Mouse (Mus musculus): ENCODE measurements around the gene Zfp341. TPM values are rescaled to one million over a fixed set of nuclear protein-coding genes. Genes with fewer than 3 reads are reported as not detected.

Gene Zfp341
- polyA plus RNA-seq, 1 experiment from 2014 or later: 1.1 TPM

DNA sequence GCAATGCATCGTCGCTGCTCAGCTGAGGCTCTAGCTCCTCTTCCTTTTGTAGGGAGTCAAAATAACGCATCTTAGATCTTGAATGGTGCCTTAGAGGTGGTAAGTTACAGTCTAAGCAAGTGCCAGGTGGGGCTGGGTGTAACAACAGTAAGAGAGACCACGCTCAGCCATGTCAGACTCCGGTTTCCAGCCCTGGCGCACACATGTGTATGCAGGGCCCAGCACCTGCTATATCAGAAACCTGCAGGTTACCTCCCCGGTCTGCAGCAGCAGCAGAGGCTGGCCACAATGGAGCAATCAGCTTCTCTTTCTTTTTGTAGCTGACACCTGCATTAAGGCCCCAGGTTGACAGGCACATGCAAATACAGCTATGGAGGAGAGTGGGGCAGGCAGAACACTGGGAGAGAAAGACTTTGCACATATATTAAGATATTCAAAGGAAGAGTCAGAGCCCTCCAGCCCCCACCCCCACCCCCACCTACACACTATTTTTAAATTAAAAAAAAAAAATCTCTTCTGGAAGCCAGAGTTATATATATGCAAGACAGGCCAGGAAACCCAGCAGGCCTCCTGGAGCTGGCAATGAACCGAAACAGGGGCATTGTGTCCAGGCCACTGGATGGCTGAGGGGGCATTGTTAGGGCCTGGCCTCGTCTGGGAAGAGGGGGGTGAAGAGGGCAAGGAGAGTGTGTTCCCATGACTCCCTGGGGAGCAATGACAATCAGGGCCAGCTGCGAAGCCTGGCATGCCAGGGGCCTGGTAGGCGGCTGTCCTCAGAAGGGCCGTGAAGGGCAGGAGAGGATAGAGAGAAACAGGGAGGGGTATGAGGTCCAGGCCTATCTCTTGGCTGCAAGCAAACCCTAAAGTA lies 36.0 kb upstream of the Zfp341 start:
- 52% methylated on average over 12 of the region's 12 CpGs for WGBS
- no peak for ATAC-seq (ENCODE audit: insufficient number of reproducible peaks, insufficient read depth, low FRiP score, low read depth)

DNA sequence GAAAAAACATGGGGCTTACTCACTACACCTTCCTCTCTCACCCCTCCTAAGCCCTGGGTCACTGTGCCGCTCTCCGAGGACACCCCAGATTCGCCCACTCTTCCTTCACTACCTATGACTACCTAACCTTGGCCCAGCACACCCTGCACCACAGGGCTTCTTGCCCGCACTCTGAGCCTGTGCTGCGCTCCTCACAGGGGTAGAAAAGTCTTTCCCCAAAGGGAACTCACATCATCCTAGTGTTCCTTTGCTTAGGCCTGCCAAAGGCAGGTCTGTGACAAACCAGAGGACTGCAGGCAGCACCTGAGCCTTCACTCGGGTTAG lies 35.4 kb upstream of the Zfp341 start:
- Histone ChIP-seq H3K9me3 (ENCODE audit: control insufficient read depth, low read length) (0 out of 2 replicates have a peak, but pooled peaks cover 3% of the 10 kb centered on the region), H3K36me3 (ENCODE audit: control insufficient read depth, insufficient read depth, low read length) (no peaks in the 10 kb centered on the region), H3K27ac (replicated peaks in 1 of 2; ENCODE audit: control insufficient read depth in 1 of 2, insufficient read depth in 1 of 2, low read depth in 2 of 2, low read length in 2 of 2) (no peak overlapping the region; a peak in 1 of 4 replicates), H3K4me3 (ENCODE audit: control insufficient read depth in 1 of 2, insufficient read depth in 1 of 2, low read depth in 1 of 2, low read length in 2 of 2) (no peak overlapping the region), H3K4me1 (ENCODE audit: control insufficient read depth in 2 of 2, insufficient read depth in 2 of 2, low read length in 2 of 2) (peaks cover 8 to 9% of the 10 kb centered on the region in 2 experiments; a peak in 3 of 4 replicates), H3K27me3 (ENCODE audit: control insufficient read depth, insufficient read depth, low read length) (no peaks in the 10 kb centered on the region), H3K9ac (ENCODE audit: low read length) (no peak overlapping the region; the same call in 1 of the 2 replicates), H3K4me2 (ENCODE audit: low read length) (no peak overlapping the region)
- ATAC-seq (ENCODE audit: insufficient number of reproducible peaks, insufficient read depth, low FRiP score, low read depth): no peak
- 89% methylated on average over 6 of the region's 6 CpGs for WGBS

More for the DNA sequence above, 36.0 kb upstream of the Zfp341 start:
- Histone ChIP-seq H3K36me3 (ENCODE audit: control insufficient read depth, insufficient read depth, low read length) (no peaks in the 10 kb centered on the region), H3K9me3 (ENCODE audit: control insufficient read depth, low read length) (0 out of 2 replicates have a peak, but pooled peaks cover 3% of the 10 kb centered on the region), H3K4me3 (ENCODE audit: control insufficient read depth in 1 of 2, insufficient read depth in 1 of 2, low read depth in 1 of 2, low read length in 2 of 2) (no peak overlapping the region), H3K27ac (replicated peaks in 1 of 2; ENCODE audit: control insufficient read depth in 1 of 2, insufficient read depth in 1 of 2, low read depth in 2 of 2, low read length in 2 of 2) (no peak overlapping the region; a peak in 1 of 4 replicates), H3K27me3 (ENCODE audit: control insufficient read depth, insufficient read depth, low read length) (no peaks in the 10 kb centered on the region), H3K4me2 (ENCODE audit: low read length) (no peak overlapping the region), H3K9ac (ENCODE audit: low read length) (peak overlapping the region; percentile 21; the same call in 1 of the 2 replicates), H3K4me1 (ENCODE audit: control insufficient read depth in 2 of 2, insufficient read depth in 2 of 2, low read length in 2 of 2) (peaks cover 8 to 9% of the 10 kb centered on the region in 2 experiments; a peak in 3 of 4 replicates)

DNA sequence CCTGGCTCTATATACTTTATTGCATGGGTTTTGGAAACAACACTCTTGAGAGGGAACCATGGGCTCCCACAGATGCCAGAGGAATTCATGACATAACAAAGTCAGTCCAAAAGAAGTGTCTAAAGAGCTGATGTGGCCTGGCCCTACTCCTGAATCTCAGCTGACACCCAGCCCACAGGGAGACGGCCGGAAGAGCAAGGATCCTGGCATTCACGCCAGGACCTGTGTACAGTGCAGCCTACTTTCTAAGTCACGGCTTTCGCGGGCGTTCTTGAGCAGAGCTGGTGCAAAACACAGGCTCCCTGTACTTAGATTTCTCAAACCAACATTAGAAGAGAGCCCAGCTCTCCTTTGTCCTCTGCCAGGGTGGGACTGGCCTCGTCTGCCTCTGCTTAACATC lies 32.5 kb upstream of the Zfp341 start:
- Histone ChIP-seq H3K4me3 (ENCODE audit: control insufficient read depth in 1 of 2, insufficient read depth in 1 of 2, low read depth in 1 of 2, low read length in 2 of 2) (no peak overlapping the region), H3K4me1 (ENCODE audit: control insufficient read depth in 2 of 2, insufficient read depth in 2 of 2, low read length in 2 of 2) (peaks cover 17 to 22% of the 10 kb centered on the region in 2 experiments), H3K27me3 (ENCODE audit: control insufficient read depth, insufficient read depth, low read length) (no peaks in the 10 kb centered on the region), H3K9ac (ENCODE audit: low read length) (no peak overlapping the region), H3K27ac (replicated peaks in 1 of 2; ENCODE audit: control insufficient read depth in 1 of 2, insufficient read depth in 1 of 2, low read depth in 2 of 2, low read length in 2 of 2) (peak overlapping the region in 1 of 2 experiments; percentile 39; a peak in 1 of 4 replicates), H3K36me3 (ENCODE audit: control insufficient read depth, insufficient read depth, low read length) (no peaks in the 10 kb centered on the region), H3K4me2 (ENCODE audit: low read length) (no peak overlapping the region), H3K9me3 (ENCODE audit: control insufficient read depth, low read length) (0 out of 2 replicates have a peak, but pooled peaks cover 3% of the 10 kb centered on the region)
- ATAC-seq (ENCODE audit: insufficient number of reproducible peaks, insufficient read depth, low FRiP score, low read depth): no peak
- 52% methylated on average over 8 of the region's 8 CpGs for WGBS

DNA sequence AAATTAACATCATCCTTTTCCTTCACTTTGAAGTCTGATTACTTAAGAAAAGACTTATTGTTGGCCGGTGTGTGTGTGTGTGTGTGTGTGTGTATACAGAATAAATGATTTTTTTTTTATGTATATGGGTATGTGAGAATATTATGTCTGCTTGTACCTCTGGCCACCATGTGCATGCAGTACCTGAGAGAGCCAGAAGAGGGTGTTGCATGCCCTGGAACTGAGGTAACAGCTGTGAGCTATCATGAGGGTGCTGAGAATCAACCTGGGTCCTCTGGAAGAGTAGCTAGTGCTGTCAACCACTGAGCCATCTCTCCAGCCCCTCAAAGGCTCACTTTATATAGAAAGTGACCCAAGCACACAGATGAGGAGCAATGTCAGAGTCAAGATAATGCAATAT lies 31.7 kb upstream of the Zfp341 start:
- ATAC-seq (ENCODE audit: insufficient number of reproducible peaks, insufficient read depth, low FRiP score, low read depth): no peak
- Histone ChIP-seq H3K9me3 (ENCODE audit: control insufficient read depth, low read length) (0 out of 2 replicates have a peak, but pooled peaks cover 3% of the 10 kb centered on the region), H3K27me3 (ENCODE audit: control insufficient read depth, insufficient read depth, low read length) (no peaks in the 10 kb centered on the region), H3K4me2 (ENCODE audit: low read length) (no peak overlapping the region), H3K27ac (replicated peaks in 1 of 2; ENCODE audit: control insufficient read depth in 1 of 2, insufficient read depth in 1 of 2, low read depth in 2 of 2, low read length in 2 of 2) (no peak overlapping the region), H3K4me3 (ENCODE audit: control insufficient read depth in 1 of 2, insufficient read depth in 1 of 2, low read depth in 1 of 2, low read length in 2 of 2) (no peak overlapping the region), H3K4me1 (ENCODE audit: control insufficient read depth in 2 of 2, insufficient read depth in 2 of 2, low read length in 2 of 2) (peaks cover 17 to 22% of the 10 kb centered on the region in 2 experiments), H3K9ac (ENCODE audit: low read length) (no peak overlapping the region), H3K36me3 (ENCODE audit: control insufficient read depth, insufficient read depth, low read length) (no peaks in the 10 kb centered on the region)
- 96% methylated on average over 1 of the region's 1 CpGs for WGBS

DNA sequence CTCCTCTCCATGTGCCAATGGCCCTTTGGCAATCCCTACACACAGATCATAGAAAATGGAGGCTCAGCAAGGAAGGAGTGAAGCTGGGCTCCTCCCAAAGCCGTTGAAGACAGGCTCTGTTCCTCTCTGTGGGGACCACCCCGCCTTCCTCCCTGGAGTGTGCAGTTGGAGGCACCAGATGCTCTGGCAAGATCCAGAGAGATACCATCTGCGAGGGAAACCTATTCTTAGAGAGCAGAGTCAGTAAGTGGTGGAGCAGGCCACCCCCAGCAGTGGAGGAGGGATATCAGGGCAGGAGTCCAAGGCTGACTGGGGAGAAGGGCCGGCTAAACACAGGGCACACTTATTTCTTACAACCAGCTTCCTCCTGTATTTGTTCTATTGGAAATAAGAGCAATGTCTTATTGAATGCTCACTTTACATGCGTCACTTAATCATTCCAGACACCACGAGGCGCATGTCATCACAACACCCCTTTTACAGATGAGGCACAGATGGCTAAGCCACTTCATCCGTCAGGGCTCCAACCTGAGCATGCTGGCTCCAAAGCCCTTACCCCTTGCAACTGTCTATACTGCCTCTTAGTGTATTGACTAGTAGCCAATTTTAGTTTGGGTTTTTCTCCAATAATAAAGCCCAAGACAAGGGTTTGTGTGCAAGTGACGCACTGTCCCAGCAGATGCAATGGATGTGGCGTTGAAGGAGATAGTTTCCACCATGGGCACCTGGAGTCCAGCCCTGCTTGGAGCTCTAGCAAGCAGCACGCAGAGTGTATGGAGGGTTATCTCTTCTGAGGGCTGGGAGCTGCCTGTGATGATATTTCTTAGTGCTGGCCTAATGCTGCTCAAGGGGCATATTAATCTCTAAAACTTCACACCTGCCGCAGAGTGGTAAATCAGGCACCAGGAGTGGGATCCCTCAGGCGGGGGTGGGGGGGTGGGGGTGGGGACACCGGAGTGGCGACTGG lies 28.9 kb upstream of the Zfp341 start:
- H3K27ac ChIP-seq (replicated peaks in 1 of 2; ENCODE audit: control insufficient read depth in 1 of 2, insufficient read depth in 1 of 2, low read depth in 2 of 2, low read length in 2 of 2): no peak overlapping the region
- 0 out of 2 replicates have a peak, but pooled peaks cover 6% of the 10 kb centered on the region for H3K36me3 ChIP-seq (ENCODE audit: control insufficient read depth, insufficient read depth, low read length)
- H3K9me3 ChIP-seq (ENCODE audit: control insufficient read depth, low read length): 0 out of 2 replicates have a peak, but pooled peaks cover 3% of the 10 kb centered on the region
- H3K4me2 ChIP-seq (ENCODE audit: low read length): no peak overlapping the region
- H3K4me1 ChIP-seq (ENCODE audit: control insufficient read depth in 2 of 2, insufficient read depth in 2 of 2, low read length in 2 of 2): peaks cover 16 to 17% of the 10 kb centered on the region in 2 experiments
- 36% methylated on average over 15 of the region's 15 CpGs for WGBS
- ATAC-seq (ENCODE audit: insufficient number of reproducible peaks, insufficient read depth, low FRiP score, low read depth): no peak
- H3K4me3 ChIP-seq (ENCODE audit: control insufficient read depth in 1 of 2, insufficient read depth in 1 of 2, low read depth in 1 of 2, low read length in 2 of 2): no peak overlapping the region
- no peak overlapping the region for H3K9ac ChIP-seq (ENCODE audit: low read length)
- H3K27me3 ChIP-seq (ENCODE audit: control insufficient read depth, insufficient read depth, low read length): no peaks in the 10 kb centered on the region

DNA sequence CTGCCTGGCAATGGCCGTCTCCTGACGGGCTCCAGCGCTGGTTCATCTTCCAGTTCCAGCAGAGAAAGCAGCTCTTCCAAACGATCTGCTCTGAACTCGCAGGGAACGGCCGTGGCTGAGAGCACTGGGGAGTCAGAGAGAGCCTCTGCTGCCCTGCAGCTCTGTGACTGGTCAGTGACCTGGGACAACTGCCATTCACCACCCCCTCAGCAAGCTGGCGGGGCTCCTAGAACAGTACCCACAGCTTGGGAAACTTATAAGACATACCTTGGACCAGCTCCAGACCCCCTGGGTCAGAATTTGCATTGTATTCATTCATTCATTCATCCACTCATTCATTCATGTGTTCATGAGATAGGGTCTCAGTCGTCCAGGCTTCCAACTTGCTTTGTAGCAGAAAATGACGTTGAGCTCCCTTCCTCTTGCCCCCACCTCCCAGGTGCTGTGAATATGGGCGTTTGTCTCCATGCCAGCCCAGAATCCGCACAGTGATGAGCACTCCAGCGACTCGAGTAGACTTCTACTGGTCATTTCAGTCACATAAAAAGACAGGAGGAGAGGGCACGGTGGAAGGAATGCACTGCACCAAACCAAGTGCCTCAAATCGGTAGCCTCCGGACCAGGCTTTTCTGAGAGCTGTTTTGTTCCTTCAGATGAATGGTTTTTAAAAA lies 28.0 kb upstream of the Zfp341 start:
- Histone ChIP-seq H3K27me3 (ENCODE audit: control insufficient read depth, insufficient read depth, low read length) (no peaks in the 10 kb centered on the region), H3K36me3 (ENCODE audit: control insufficient read depth, insufficient read depth, low read length) (0 out of 2 replicates have a peak, but pooled peaks cover 6% of the 10 kb centered on the region), H3K27ac (replicated peaks in 1 of 2; ENCODE audit: control insufficient read depth in 1 of 2, insufficient read depth in 1 of 2, low read depth in 2 of 2, low read length in 2 of 2) (no peak overlapping the region), H3K4me1 (ENCODE audit: control insufficient read depth in 2 of 2, insufficient read depth in 2 of 2, low read length in 2 of 2) (peaks cover 16 to 17% of the 10 kb centered on the region in 2 experiments), H3K9ac (ENCODE audit: low read length) (no peak overlapping the region), H3K4me2 (ENCODE audit: low read length) (no peak overlapping the region), H3K9me3 (ENCODE audit: control insufficient read depth, low read length) (0 out of 2 replicates have a peak, but pooled peaks cover 3% of the 10 kb centered on the region), H3K4me3 (ENCODE audit: control insufficient read depth in 1 of 2, insufficient read depth in 1 of 2, low read depth in 1 of 2, low read length in 2 of 2) (no peak overlapping the region)
- WGBS: 53% methylated on average over 17 of the region's 17 CpGs
- ATAC-seq (ENCODE audit: insufficient number of reproducible peaks, insufficient read depth, low FRiP score, low read depth): no peak

DNA sequence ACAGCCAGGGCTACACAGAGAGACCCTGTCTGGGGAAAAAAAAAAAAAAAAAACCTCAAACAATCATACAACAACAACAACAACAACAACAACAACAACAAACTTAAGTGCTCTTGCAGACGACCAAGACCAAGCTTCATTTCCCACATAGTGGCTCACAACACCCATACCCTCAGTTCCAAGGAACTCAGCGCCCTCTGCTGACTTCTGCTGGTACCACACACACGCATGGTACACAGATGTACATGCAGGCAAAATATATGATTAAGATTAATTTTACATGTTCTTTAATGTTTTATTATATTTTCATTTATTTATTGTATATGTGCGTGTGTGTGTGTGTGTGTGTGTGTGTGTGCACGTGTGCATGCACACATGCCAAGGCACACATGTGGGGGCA lies 26.7 kb upstream of the Zfp341 start:
- H3K4me2 ChIP-seq (ENCODE audit: low read length): no peak overlapping the region
- H3K9ac ChIP-seq (ENCODE audit: low read length): no peak overlapping the region
- H3K27me3 ChIP-seq (ENCODE audit: control insufficient read depth, insufficient read depth, low read length): no peaks in the 10 kb centered on the region
- 0 out of 2 replicates have a peak, but pooled peaks cover 3% of the 10 kb centered on the region for H3K9me3 ChIP-seq (ENCODE audit: control insufficient read depth, low read length)
- peaks cover 11 to 13% of the 10 kb centered on the region in 2 experiments for H3K4me1 ChIP-seq (ENCODE audit: control insufficient read depth in 2 of 2, insufficient read depth in 2 of 2, low read length in 2 of 2)
- no peak overlapping the region for H3K4me3 ChIP-seq (ENCODE audit: control insufficient read depth in 1 of 2, insufficient read depth in 1 of 2, low read depth in 1 of 2, low read length in 2 of 2)
- WGBS: 68% methylated on average over 5 of the region's 5 CpGs
- no peak for ATAC-seq (ENCODE audit: insufficient number of reproducible peaks, insufficient read depth, low FRiP score, low read depth)
- 0 out of 2 replicates have a peak, but pooled peaks cover 6% of the 10 kb centered on the region for H3K36me3 ChIP-seq (ENCODE audit: control insufficient read depth, insufficient read depth, low read length)
- H3K27ac ChIP-seq (replicated peaks in 1 of 2; ENCODE audit: control insufficient read depth in 1 of 2, insufficient read depth in 1 of 2, low read depth in 2 of 2, low read length in 2 of 2): no peak overlapping the region
